Mouse (Mus musculus) myocyte (in vitro differentiated cells): ENCODE results near the gene Fbxo33.

Experiments used
- CEBPB ChIP-seq: IDR thresholded peaks from 2 replicates; pipeline ENCODE4 v1.6.1; 2011; ENCODE audit warnings: mild to moderate bottlenecking, moderate library complexity; ENCODE audit not compliant: poor library complexity, insufficient read depth, severe bottlenecking
- E2F4 ChIP-seq: IDR thresholded peaks from one replicate; pipeline ENCODE4 v1.6.1; 2011; ENCODE audit warnings: mild to moderate bottlenecking, control low read depth, moderate library complexity; ENCODE audit not compliant: insufficient read depth
- MAX ChIP-seq: IDR thresholded peaks from one replicate; pipeline ENCODE4 v1.6.1; 2011; ENCODE audit warnings: low read depth, mild to moderate bottlenecking, control low read depth
- MYOD1 ChIP-seq, 3 experiments: IDR thresholded peaks; one replicate each; pipeline ENCODE4 v1.6.1; 2011; ENCODE audit warnings: control low read depth in 2 of 3, low read depth in 2 of 3, mild to moderate bottlenecking in 2 of 3, moderate library complexity in 1 of 3; ENCODE audit not compliant: insufficient read length in 2 of 3, control insufficient read depth in 1 of 3
- POLR2A ChIP-seq: IDR thresholded peaks from one replicate; pipeline ENCODE4 v1.6.1; 2011; ENCODE audit warnings: low read depth, mild to moderate bottlenecking, control low read depth, moderate library complexity; ENCODE audit not compliant: insufficient read length
- POLR2AphosphoS2 ChIP-seq: IDR thresholded peaks from one replicate; pipeline ENCODE4 v1.6.1; 2011; ENCODE audit warnings: low read depth, control low read depth; ENCODE audit not compliant: insufficient read length
- TCF12 ChIP-seq: IDR thresholded peaks from one replicate; pipeline ENCODE4 v1.6.1; 2011; ENCODE audit warnings: mild to moderate bottlenecking, control low read depth; ENCODE audit not compliant: poor library complexity, insufficient read depth, severe bottlenecking
- TCF3 ChIP-seq: IDR thresholded peaks from one replicate; pipeline ENCODE4 v1.6.1; 2011; ENCODE audit warnings: low read depth, control low read depth; ENCODE audit not compliant: insufficient read length
- USF1 ChIP-seq: IDR thresholded peaks from one replicate; pipeline ENCODE4 v1.6.1; 2011; ENCODE audit warnings: low read depth, mild to moderate bottlenecking, control low read depth, moderate library complexity

DNA sequence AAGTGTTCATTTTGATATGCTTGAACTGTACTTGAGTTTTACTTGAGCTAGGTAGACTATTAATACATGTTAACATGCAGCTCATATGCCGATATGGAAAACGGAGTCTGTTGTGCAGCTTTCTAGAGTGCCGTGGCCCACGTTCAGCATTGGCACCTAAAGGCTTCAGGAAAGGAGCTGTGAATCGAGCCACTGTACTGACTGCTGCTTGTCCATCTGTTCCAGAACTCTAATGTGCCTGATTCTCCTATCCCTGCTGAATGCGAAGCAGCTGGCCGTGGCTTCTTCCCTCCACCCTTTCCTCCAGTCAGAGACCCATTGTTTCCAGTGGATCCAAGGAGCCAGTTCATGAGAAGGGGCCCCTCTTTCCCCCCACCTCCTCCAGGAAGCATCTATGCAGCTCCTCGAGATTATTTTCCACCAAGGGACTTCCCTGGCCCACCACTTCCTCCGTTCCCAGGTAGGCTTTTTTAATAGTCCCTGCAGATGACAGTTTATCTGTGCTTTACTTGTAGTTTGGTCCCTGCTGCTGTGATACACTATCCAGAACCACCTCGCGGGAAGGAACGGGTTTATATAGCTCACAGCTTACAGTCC lies 31.3 kb downstream of the Fbxo33 start:
- no peak for TF ChIP-seq CEBPB
- TF ChIP-seq E2F4, result no peak
- TF ChIP-seq POLR2A, result no peak
- TF ChIP-seq POLR2AphosphoS2, result no peak
- no peak for TF ChIP-seq TCF12
- TF ChIP-seq MAX, result no peak
- TF ChIP-seq MYOD1 (IDR thresholded peaks at IDR 0.05; ENCODE audit: control insufficient read depth in 1 of 3, insufficient read length in 2 of 3, low read depth in 2 of 3), result no peak
- no peak for TF ChIP-seq USF1
- no peak for TF ChIP-seq TCF3
